Mouse (Mus musculus) limb, embryonic 11.5 days (tissue): ENCODE results near the gene Esyt1. TPM values are rescaled to one million over a fixed set of nuclear protein-coding genes. Genes with fewer than 3 reads are reported as not detected.

Source experiments
- ATAC-seq: fragments of 200-750 bp; cut with Nextera tagmentation; 2 replicates; pipeline ENCODE4 v1.8.0; 2017; ENCODE audit warnings: low read depth; ENCODE audit not compliant: insufficient number of reproducible peaks, low FRiP score, low TSS enrichment
- DNase-seq: peaks from one replicate; pipeline ENCODE4 v3.0.0-alpha.2; 2015; ENCODE audit warnings: low spot score
- H3K27ac ChIP-seq: fragments of 300-500 bp; sonication (generic); replicated peaks from 2 replicates; pipeline ENCODE4 v1.5.1; 2014; ENCODE audit warnings: low read depth, mild to moderate bottlenecking, low read length
- H3K27me3 ChIP-seq: fragments of 300-500 bp; sonication (generic); 2 replicates; pipeline ENCODE4 v1.6.1; 2014; ENCODE audit warnings: mild to moderate bottlenecking, low read length, mixed read lengths; ENCODE audit not compliant: control insufficient read depth, insufficient read depth
- H3K36me3 ChIP-seq: fragments of 300-500 bp; sonication (generic); 2 replicates; pipeline ENCODE4 v1.6.1; 2014; ENCODE audit warnings: mild to moderate bottlenecking, low read length, moderate library complexity, mixed read lengths; ENCODE audit not compliant: control insufficient read depth, insufficient read depth
- H3K4me1 ChIP-seq: fragments of 300-500 bp; sonication (generic); 2 replicates; pipeline ENCODE4 v1.6.1; 2014; ENCODE audit warnings: low read length, mixed read lengths; ENCODE audit not compliant: control insufficient read depth, insufficient read depth
- H3K4me2 ChIP-seq: fragments of 300-500 bp; sonication (generic); 2 replicates; pipeline ENCODE4 v1.6.1; 2014; ENCODE audit warnings: low read depth, mild to moderate bottlenecking, moderate library complexity; ENCODE audit not compliant: severe bottlenecking
- H3K4me3 ChIP-seq: fragments of 300-500 bp; sonication (generic); 2 replicates; pipeline ENCODE4 v1.5.1; 2014; ENCODE audit warnings: low read depth, low read length
- H3K9ac ChIP-seq: fragments of 300-500 bp; sonication (generic); 2 replicates; pipeline ENCODE4 v1.6.1; 2014; ENCODE audit warnings: mild to moderate bottlenecking, low read length
- H3K9me3 ChIP-seq: fragments of 300-500 bp; sonication (generic); 2 replicates; pipeline ENCODE4 v1.6.1; 2016; ENCODE audit warnings: low read length; ENCODE audit not compliant: control insufficient read depth
- WGBS: fragments of 180-500 bp; shearing (Covaris S2); extraction: QIAGEN DNeasy Blood & Tissue Kit; methylation state at CpG from one replicate; pipeline ENCODE4 v1.1.7; 2014; 5-methylcytosine and 5-hydroxymethylcytosine counted together
- microRNA-seq: library from miRNA; unstranded; fragments of <30 nt; microRNA quantifications from one replicate; pipeline ENCODE4, GENCODE M21; 2016
- polyA plus RNA-seq: library from polyadenylated mRNA; unstranded; fragments of >200 nt; fragmentation: Nextera tagmentation; extraction: Ambion mirVana; gene quantifications from 2 replicates; pipeline ENCODE4 v1.2.1, GENCODE M21; 2014

Gene Esyt1
- polyA plus RNA-seq, 1 experiment from 2014 or later = 7.6 TPM

DNA sequence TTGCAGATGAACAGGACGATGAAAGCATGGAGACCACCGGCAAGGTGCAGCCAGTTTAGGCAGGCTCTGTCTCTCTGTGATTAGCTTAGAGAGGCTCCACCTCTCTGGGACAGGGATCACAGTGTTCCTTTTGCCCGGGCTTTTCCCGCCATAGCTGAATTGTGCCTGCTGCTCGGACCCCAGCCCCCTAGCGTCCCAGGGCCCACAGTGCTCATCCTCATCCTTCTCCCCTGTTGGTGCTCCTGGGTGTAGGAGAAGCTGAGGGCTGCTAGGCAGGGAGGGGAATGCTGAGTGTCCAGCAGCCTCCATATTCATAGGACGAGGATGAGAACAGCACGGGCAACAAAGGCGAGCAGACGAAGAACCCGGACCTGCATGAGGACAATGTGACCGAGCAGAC lies 51.3 kb downstream of the Esyt1 start:
- Histone ChIP-seq H3K36me3 (peaks cover 44% of the 10 kb centered on the region), H3K4me1 (no peaks in the 10 kb centered on the region), H3K9ac (no peak overlapping the region), H3K9me3 (no peaks in the 10 kb centered on the region), H3K4me2 (no peak overlapping the region), H3K27ac (no peak overlapping the region), H3K27me3 (no peaks in the 10 kb centered on the region), H3K4me3 (no peak overlapping the region)
- DNase-seq (no peak), ATAC-seq (no peak)
- WGBS = 93% methylated on average over 12 of the region's 12 CpGs

DNA sequence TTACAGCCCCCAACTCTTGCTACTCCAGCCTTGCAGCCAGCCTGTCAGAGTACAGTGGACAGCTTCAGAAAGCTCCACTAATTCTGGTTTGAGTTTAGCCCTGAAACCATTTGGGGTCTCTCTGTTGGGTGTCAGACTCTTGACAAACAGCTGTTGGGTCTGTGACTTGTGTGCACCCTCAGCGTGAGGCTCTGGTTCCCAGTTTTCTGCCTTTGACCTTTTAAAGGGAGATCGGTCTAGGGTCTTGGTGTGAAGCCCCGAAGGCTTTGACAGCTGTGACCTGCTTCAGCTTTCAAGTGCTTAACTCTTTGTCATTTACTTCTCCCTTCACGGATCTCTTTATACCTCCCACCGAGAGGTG lies 65.4 kb downstream of the Esyt1 start:
- 3% methylated on average over 5 of the region's 5 CpGs for WGBS
- no peaks in the 10 kb centered on the region for H3K9me3 ChIP-seq
- H3K27me3 ChIP-seq = no peaks in the 10 kb centered on the region
- DNase-seq (peak; percentile 29), ATAC-seq (no peak)
- H3K4me2 ChIP-seq = peak overlapping the region; percentile 81
- H3K4me3 ChIP-seq = peak overlapping the region; percentile 90
- H3K36me3 ChIP-seq = peaks cover 15% of the 10 kb centered on the region
- peaks cover 12% of the 10 kb centered on the region for H3K4me1 ChIP-seq
- H3K27ac ChIP-seq = no peak overlapping the region
- peak overlapping the region; percentile 98 for H3K9ac ChIP-seq

Small RNAs within 50 kb of the gene (microRNA-seq; reads per million reads assigned to microRNA genes)
- gene Gm47275 (not detected), gene Mir6916 (not detected)

Other genes with a start within 250 kb of the Esyt1 start
- gene Il23a, start 227.1 kb downstream of the Esyt1 start, polyA plus RNA-seq = not detected in 2 replicates
- gene Pan2, start 222.5 kb downstream of the Esyt1 start, polyA plus RNA-seq = 37.5 and 38.7 TPM in 2 replicates
- gene Cnpy2, start 203.4 kb downstream of the Esyt1 start, polyA plus RNA-seq = 343 and 351 TPM in 2 replicates
- 231 and 232 TPM in 2 replicates for gene Cs, start 188.1 kb downstream of the Esyt1 start, polyA plus RNA-seq
- gene Coq10a, start 156.9 kb downstream of the Esyt1 start, polyA plus RNA-seq = 8.5 and 11.0 TPM in 2 replicates
- gene Ankrd52, start 148.8 kb downstream of the Esyt1 start, polyA plus RNA-seq = 12.0 and 12.8 TPM in 2 replicates
- 0.07 and 0.20 TPM in 2 replicates for gene Slc39a5, start 124.6 kb downstream of the Esyt1 start, polyA plus RNA-seq
- gene Nabp2, start 114.4 kb downstream of the Esyt1 start, polyA plus RNA-seq = 89.9 and 91.8 TPM in 2 replicates
- 34.3 and 34.6 TPM in 2 replicates for gene Rnf41, start 114.2 kb downstream of the Esyt1 start, polyA plus RNA-seq
- gene Smarcc2, start 66.6 kb downstream of the Esyt1 start, polyA plus RNA-seq = 96.5 and 105 TPM in 2 replicates
- gene Myl6, start 31.7 kb downstream of the Esyt1 start, polyA plus RNA-seq = 656 and 696 TPM in 2 replicates
- 3.1 and 4.4 TPM in 2 replicates for gene Myl6b, start 27.2 kb downstream of the Esyt1 start, polyA plus RNA-seq
- 15.3 and 19.4 TPM in 2 replicates for gene Zc3h10, start 21.9 kb upstream of the Esyt1 start, polyA plus RNA-seq
- 4,010 and 4,046 TPM in 2 replicates for gene Rpl41, start 23.4 kb upstream of the Esyt1 start, polyA plus RNA-seq
- 274 and 289 TPM in 2 replicates for gene Pa2g4, start 40.1 kb upstream of the Esyt1 start, polyA plus RNA-seq
- 7.6 and 8.1 TPM in 2 replicates for gene Erbb3, start 63.8 kb upstream of the Esyt1 start, polyA plus RNA-seq
- 831 and 876 TPM in 2 replicates for gene Rps26, start 100.9 kb upstream of the Esyt1 start, polyA plus RNA-seq
- gene Ikzf4, start 120.1 kb upstream of the Esyt1 start, polyA plus RNA-seq = 3.2 and 3.4 TPM in 2 replicates
- gene Suox, start 148.2 kb upstream of the Esyt1 start, polyA plus RNA-seq = 12.2 and 12.3 TPM in 2 replicates
- 62.4 and 62.5 TPM in 2 replicates for gene Rab5b, start 170.4 kb upstream of the Esyt1 start, polyA plus RNA-seq
- 0.34 and 0.87 TPM in 2 replicates for gene Pmel, start 178.3 kb upstream of the Esyt1 start, polyA plus RNA-seq
- gene Cdk2, start 179.2 kb upstream of the Esyt1 start, polyA plus RNA-seq = 151 TPM in 2 replicates
- gene Dgka, start 219.0 kb upstream of the Esyt1 start, polyA plus RNA-seq = 5.4 and 6.5 TPM in 2 replicates
- gene Pym1, start 222.0 kb upstream of the Esyt1 start, polyA plus RNA-seq = 49.4 and 52.4 TPM in 2 replicates